Mouse (Mus musculus) brain, embryonic 14.5 days (tissue): Measurements from ENCODE around the gene Secisbp2.

Experiments used
- CTCF ChIP-seq: fragments of 200-500 bp; IDR thresholded peaks from 2 replicates; pipeline ENCODE4 v1.5.1; 2012; ENCODE audit warnings: inconsistent platforms, mild to moderate bottlenecking, moderate library complexity, borderline replicate concordance; ENCODE audit not compliant: insufficient read depth, insufficient read length; ENCODE audit errors: extremely low read depth
- POLR2A ChIP-seq: fragments of 200-500 bp; IDR thresholded peaks from 2 replicates; pipeline ENCODE4 v1.6.1; 2012; ENCODE audit warnings: mild to moderate bottlenecking, inconsistent platforms, borderline replicate concordance; ENCODE audit not compliant: poor library complexity, insufficient read depth, insufficient read length, severe bottlenecking; ENCODE audit errors: extremely low read depth

DNA sequence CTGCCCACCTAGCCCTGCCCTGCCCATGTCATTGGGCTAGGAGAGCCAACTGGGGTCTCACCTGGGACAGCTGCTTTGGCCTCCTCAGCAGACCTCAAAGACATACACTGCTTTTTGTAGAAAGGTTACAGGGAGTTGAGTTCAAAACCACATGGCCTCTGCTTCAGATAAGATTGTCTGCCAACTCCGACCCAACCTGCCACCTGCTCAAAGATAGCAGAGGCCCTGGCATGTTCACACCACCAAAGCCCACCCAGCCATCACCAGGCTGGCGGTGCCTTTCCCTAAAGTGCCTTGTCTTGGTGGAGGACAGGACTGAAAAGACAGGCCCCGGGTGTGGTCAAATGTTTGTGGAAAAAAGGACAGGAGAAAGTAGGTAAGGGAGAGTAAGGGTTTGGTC is 46.8 kb downstream of the Secisbp2 start:
- TF ChIP-seq CTCF (no peak), POLR2A (no peak)
